Mouse (Mus musculus): ENCODE data around the gene Mmp11.
A peak's percentile ranks its signal among the peaks of the same experiment; 100 is the strongest.

Mmp11 gene

DNA sequence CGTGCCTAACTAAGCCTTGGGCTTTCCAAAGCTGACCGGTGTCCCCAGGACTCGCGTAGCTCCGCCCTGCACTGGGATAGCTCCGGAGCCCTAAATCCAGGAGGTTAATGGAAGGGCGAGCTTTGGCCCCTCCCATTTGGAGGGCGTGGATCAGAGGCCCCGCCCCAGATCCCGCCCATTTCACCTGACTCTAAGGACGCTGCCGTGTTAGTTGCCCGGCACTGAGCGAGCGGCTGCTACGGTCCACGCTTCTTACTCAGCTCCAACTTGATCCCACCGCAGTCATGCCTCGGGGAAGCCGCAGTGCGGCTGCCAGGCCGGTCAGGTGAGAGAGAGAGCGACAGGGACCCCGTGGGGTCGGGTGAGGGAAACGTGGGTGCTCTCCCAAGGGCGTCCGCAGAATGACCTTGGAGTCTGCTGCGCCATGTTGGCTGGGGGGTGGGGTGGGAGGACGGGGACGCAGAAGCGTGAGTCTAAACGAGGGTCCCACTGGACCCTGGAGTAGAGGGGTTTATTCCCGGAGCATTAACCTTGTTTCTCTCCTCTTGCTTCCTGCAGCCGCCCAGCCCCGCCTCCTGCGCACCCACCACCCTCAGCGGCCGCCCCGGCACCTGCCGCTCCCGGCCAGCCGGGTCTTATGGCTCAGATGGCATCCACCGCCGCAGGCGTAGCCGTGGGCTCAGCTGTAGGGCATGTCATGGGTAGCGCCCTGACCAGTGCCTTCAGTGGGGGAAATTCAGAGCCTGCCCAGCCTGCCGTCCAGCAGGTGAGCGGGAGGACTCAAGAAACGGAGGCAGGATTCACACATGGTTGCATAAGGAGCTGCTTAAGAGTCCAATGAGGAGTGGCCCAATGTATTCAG, at the start of gene Mmp11:
TSS of gene Mmp11 (minus strand) at position 817 of the 862 bp plus-strand sequence.
- DNase-seq (ENCODE audit: low spot score) = peak; percentile 81

DNA sequence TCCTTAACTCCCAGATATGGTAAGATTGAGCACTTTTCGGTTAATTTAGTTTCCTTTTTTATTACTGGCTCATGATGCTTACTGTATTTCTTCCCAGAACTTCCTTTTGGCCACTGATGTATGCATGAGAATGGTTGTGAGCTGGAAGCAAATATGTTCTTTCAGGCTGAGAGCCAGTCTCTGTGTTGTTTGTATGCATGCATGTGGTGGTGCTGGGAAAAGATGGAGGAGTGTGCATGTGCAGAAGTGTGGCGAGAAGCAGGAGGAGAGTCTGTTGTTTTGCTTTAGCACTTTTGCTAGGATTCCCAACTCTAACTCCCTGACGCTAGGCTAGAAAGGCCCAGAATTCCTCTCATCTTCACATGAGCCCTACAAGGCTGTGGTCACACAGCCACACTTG, 43.1 kb upstream of the Mmp11 start:
- DNase-seq (ENCODE audit: low spot score) = no peak

DNA sequence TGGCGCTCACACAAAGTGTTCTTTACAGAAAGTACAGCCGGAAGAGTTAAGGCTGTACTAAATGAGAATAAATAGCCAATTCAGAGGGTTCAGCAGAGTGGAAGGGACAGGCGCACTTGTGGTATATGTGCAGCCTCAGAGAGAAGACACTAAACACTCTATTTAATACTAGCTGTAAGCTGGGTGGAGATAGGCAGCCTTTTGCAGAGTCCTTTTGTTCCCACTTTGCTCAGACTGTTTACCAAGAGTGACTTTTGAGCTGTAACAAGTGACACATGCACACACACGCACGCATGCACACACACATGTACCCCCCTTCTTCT, 42.5 kb upstream of the Mmp11 start:
- no peak for DNase-seq (ENCODE audit: low spot score)

DNA sequence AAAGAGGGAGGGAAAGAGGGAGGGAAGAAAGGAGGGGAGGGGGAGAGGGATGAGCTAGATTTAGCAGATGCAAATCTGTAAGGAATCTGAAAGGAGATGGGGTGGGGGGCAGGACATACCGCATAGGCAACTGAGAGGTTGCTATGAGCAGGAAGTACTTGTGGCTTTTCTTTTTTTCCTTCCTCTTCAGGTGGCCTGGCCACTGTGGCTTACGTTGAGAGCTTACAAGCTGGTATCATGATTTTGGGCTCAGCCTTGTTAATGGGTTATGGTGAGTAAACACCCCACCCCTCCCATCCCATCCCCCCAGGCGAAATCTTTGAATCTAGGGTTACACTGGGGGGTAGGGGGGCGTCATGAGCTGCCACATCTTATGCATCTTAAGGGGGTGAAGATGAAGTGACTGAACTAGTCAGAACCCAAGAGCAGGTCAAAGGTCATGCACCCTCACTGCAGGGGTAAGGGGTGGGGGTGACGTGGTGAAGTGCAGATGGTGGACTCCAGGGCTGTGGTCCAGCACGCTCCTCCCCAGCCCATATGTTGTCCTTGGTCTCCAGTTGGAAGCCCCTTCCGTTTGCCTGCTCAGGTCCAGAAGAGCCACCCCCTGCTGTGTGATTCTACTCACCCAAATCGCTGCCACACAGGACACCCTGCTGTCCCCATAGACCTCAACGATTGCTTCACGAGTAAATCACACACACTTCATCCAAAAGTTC, 42.0 kb upstream of the Mmp11 start:
- no peak for DNase-seq (ENCODE audit: low spot score)

DNA sequence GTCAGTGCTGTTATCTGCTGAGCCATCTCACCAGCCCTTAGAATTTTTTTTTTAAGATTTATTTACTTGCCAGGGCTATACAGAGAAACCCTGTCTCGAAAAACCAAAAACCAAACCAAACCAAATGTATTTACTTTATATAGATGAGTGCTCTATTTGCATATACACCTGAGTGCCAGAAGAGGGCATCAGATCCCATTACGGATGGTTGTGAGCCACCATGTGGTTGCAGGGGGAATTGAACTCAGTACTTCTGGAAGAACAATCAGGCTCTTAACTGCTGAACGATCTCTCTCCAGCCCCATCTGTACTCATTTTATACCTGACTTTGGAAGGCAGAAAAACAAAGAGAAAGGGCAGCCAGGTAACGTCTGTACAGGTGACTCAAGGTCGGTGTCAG, 38.9 kb upstream of the Mmp11 start:
- DNase-seq (ENCODE audit: low spot score) = no peak

DNA sequence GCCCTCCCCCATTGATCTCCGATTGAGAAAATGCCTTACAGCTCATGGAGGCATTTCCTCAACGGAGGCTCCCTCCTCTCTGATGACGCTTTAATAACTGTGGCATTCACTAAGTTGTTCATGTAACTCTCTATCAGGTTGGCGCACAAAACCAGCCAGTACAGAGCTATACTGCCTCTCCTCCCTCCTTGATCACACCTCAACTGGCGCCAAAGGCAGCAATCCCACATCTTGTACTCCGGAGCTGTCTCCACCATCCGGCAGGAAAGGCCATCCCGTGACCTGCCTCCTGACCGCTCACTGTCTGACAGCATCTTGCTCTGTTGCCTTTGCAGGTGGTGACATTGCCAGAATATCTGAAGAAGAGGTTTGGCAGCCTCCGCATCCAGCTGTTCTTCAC, 37.5 kb upstream of the Mmp11 start:
- DNase-seq (ENCODE audit: low spot score) = no peak

DNA sequence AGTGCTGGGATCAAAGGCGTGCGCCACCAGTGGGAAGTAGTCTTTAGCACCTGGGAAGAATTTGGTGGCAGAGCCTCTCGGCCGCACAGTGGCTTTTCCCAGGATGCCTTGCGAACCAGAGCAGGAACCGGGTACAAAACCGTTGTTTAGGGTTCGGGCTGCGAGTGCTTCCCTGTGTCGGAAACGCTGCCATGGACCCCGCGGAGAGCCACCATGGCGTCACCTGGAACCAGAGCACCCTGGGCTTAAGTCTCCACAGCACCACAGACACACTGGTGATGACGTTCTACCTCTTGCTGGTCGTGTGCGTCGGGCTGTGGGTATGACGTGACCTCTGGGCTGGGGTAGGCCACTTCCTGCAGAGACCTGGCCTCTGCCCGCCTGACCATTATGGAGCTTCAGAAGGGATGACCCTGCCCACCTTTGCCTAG, 18.1 kb upstream of the Mmp11 start, which contains the start of gene Gm5134:
TSS of gene Gm5134 (plus strand) at position 134 of the 431 bp plus-strand sequence.
- no peak for DNase-seq (ENCODE audit: low spot score)

DNA sequence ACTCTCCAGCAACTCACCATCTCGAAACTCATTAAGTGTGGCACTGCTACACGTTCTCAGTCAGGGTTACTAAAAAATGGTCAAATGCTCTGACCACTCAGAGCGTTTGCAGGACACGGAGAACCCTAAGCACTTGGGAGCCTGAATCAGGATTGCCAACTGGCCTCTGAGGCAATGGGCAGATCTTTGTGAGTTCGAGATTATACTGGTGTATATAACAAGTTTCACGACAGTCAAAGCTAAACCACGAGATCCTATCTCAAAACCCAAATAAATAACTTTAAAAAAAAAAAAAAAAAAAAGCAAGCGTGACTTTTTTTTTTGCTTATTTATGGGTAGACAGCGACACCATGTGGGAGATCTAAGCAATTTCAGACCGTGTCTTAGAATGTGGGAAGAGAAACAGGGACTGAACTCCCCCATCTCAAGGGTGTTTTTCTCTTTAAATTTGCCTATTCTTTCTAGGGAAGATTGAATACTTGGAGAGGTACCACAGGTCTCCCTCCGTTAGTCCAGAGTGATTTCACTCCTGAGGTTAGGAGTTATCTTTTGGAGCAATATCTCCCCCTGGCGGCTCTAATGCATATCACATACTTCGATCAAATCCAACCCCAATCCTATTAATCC, 15.2 kb upstream of the Mmp11 start:
- DNase-seq (ENCODE audit: low spot score) = no peak

DNA sequence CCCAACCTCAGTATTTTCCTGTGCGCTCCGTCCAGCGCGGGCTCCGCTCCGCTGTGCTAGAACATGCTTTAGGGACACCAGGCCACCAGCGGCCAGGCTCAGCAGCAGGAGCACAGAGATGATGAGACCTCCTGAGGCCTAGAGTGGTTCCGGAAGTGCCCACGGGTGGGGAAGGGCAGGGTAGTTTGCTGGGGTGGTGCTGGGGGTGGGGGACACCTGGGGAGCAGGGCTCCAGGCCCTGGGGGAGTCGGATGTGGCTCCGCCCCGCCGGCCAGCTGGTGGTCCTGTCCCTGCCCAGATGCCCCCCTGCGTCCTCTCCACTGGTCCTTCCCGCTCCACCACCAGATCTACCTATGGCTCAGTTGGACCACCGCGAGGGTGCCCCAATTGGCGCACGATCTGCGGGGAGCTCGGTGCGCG, 14.5 kb upstream of the Mmp11 start:
- no peak for DNase-seq (ENCODE audit: low spot score)

DNA sequence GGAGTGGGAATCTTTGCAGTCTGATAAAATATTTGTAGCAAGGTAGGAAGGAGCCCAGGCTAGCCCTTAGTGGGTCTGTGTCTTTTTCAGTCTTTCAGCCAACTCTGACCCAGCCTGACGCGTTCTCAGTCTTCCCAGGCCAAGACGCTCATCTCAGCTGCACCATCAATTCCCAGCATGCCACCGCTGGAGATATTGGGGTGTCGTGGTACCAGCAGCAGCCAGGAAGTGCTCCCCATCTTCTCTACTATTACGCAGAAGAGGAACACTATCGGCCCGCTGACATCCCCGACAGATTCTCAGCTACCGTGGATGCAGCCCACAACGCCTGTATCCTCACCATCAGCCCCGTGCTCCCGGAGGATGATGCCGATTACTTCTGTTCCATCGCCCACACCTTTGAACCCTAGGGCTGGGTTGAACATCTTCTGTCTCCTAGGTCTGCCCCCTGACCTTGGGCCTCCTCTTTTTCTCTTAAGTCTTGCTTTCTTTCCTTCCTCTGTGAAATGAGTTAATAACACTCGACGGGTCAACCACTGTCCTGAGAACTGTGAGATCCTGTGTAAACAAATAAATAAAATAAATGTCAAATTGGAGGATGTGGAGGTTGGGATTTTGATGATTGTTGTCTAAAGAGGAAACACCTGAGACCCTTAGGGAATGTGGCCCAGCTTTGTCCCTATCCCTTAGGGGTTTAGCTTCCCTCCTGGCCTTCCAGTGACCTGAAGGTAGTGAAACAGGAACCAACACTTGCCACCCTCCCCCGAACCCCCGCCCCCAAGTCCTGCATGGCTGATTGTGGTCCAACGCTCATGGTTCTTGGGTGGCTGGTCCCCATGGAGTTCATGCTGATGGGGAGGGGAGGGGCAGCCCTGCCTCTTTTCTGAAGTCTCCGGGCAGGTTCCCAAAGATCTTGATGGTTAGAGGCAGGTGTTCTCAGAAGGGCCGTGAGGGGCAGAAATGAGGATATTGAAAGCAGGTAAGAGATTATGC, 13.1 kb upstream of the Mmp11 start:
- no peak for DNase-seq (ENCODE audit: low spot score)

DNA sequence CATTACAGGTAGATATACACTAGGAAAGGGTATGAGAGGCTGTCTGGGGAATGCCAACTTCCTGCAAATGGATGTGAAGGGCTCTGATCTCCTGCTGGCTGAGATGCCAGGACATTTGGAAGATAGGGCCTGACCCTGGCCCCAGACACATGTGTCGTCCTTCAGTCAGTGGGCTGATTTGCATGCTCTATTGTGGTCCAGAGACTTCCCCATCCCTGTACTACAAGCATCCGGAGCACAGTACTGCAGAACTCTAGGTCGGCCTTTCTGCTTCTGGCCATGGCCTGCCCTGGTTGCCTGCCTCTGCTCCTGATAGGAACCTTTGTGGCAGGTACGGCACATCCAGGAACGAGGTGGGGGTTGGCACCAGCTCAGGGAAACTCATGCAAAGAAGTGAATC, 11.8 kb upstream of the Mmp11 start:
- DNase-seq (ENCODE audit: low spot score) = no peak

DNA sequence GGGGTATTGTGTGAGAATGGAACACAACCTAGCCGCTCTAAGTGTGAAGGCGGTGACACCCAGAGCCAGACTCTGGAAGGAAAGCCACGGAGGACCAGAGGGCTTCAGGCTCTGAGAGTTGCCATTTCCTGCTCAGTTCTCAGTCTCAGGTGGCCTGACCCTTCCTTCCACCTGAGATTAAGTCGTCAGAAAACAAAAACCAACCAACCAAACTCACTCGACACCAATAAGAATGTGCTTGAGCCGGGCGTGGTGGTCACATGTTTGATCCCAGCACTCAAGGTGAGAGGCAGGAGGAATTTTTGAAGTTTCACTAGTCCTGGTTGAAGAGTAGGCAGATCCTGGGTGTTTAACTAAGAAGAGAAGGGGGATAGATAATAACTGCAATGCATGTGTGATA, 9.6 kb upstream of the Mmp11 start:
- DNase-seq (ENCODE audit: low spot score) = no peak

DNA sequence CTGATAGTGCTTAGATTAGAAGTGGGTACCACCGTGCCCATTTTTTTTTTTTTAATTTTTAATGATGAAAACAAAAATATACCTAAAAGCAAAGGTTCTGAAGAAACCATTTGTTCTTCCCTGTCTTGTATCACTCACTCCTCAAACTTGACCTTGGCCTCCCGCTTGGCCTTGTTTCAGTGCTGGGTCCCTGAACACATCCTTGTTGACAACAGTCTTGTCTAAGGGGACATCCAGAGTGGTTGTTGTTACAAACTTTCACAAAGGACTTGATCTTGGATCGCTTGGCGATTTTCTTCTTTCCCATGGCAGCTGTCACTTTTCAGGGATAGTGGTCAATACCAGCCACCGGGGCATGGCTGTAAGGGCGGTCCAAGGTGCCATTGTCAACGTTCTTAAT, 8.9 kb upstream of the Mmp11 start:
- peak; percentile 62 for DNase-seq (ENCODE audit: low spot score)

DNA sequence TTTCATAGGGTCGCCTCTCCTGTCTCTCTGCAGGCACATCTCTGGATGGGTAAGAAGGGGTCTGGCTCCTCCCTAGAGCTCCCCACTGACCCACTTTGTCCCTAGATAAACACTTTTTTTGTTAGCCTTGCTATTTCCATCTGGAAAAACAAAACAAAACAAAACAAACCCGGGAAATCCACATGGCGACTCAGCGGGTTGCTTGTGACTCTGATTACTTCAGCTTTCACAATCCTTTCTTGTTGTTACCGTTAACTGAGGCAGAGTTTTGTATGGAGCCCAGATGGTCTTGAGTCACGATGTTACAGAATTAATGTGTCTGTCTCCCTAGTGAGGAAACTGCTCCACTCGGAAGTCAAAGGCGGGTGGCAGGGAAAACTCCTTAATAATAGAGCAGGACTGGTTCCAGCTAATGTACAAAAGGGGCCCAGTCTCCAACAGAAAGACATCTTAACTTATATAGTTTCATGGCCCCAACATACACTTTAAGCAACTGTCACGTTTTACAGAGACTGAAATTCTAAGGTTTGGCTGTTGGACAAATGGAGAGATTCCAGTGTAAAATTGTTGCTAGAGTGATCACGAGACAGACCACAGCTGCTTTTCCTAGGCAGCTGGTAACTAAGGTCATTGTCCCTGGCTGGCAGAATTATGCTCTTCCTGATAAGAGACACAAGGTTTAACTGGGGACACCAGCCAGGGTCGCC, 7.9 kb upstream of the Mmp11 start:
- no peak for DNase-seq (ENCODE audit: low spot score)

DNA sequence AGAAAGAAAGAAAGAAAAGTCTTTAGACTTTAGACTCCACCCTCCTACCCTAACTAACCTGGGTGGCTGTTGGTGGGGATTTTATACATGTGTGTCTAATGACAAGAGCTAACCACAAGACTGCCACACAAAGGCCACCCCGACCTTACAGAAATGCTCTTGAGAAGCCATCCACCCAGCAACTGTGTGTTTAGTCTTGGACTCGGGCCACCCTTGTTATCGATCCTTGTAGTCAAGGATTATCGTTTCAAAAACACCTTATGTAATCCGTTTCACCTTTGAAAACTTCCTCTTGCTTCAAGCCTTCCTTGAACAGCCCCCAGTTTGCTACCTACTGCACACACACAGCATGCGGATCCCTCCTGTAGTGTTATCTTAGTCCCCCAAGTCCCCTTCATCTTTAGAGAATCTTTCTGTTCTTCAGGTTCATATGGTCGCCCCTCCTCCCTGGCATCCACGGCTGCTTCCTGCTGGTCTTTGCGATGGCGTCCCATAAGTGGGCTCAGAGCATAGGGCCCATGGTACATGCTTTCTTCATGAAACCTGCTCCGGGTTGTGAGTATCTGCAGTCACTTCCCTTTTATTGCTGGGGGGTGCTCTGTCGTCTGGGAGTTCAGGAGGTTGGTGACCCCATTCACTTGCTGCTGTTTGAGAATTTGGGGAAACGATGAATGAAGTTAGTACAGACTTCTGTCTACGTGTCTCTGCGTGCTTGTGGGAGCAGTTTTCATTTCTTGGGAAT, 6.6 kb upstream of the Mmp11 start, which contains the start of gene Vpreb3:
TSS of gene Vpreb3 (plus strand) at position 322 of the 742 bp plus-strand sequence.
- DNase-seq (ENCODE audit: low spot score) = no peak

DNA sequence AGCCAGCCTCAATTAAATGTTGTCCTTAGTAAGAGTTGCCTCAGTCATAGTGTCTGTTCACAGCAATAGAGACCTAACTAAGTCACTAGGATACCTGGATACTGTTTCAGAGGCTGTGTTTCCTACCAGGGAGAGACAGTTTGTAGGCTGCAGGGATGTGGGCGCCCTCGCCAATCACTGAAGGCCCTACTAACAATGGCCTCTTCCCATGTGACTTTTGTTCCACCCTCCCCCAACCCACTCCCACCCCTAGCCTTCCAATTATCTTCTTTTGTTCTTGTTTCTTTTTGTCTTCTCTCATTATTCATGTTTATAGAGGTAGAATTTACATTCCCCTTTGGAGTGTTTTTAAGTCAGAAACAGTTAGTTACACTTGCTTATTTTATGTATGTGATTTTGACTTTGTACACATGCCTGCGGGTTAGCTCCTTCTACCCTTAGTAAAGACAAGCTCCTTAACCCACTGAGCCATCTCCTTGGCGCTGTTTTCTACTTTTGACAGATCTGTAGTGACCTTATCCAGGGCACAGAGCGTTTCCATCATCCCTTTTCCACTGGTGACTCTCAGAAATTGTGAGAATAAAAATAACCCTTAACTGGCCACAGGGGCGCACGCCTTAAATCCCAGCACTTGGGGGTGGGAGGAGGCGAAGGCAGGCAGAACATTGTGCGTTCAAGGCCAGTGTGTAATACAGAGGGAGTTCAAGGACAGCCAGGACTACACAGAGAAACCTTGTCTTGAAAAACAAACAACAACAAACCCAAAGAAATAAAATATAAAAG, 4.9 kb upstream of the Mmp11 start:
- DNase-seq (ENCODE audit: low spot score) = no peak

DNA sequence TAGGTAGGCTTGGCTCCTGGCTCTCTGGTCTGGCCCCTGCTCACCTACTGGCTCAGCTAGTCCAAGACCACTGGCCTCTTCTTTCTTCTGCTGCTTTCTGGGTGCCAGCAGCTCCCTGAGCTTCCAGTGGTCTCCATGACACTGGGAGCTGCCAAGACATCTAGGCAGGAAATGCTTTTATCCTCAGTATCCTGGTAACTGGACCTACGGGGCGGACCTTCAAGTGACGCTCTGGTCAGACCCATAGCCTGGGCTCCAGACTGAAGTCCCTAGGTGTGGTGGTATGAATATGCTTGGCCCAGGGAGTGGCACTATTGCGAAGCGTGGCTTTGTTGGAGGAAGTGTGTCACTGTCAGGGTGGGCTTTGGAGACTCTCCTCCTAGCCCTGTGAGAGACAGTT, 4.2 kb upstream of the Mmp11 start, which contains the start of gene Gm867:
TSS of gene Gm867 (minus strand) at position 153 of the 400 bp plus-strand sequence.
- no peak for DNase-seq (ENCODE audit: low spot score)

DNA sequence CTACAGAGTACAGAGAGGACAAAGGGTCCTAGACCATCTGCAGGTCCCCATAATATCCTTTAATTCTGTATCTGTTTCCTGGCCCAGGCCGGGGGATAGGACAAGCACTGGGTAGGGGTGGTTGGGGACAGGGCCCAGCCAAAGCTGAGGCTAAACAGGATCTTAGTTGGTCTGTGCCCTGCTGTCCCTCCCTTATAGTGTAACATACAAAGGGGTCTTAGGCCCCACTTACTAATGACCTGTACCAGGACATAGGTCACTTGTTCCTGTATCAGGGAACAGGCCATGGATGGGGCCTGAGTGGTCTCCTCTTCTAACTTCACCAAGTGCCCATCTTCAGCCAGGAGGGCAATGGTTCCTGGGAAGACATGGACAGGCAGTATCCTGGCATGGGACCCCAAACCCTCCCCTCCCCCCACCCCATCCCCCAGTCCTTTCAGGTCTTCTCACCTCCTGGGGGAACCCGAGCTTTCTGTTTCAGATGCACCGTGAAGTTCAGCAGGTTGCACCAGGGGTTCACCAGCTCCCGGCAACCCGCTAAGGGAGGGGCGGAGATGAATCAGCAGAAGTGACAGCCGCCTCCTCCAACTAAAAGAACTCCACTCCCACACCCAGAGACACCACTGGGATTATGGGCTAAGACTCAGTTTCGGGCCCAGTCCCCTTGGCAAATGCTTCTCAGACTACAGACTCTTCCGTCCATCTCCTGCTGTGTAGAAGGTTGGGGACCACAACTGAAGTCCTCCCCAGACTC, 3.4 kb upstream of the Mmp11 start:
- no peak for DNase-seq (ENCODE audit: low spot score)

Measured in testis, postnatal 14 days (tissue).